Mouse (Mus musculus) liver, embryonic 16.5 days (tissue): ENCODE measurements around the gene Evi5l. TPM values are rescaled to one million over a fixed set of nuclear protein-coding genes. Genes with fewer than 3 reads are reported as not detected.
A peak's percentile ranks its signal among the peaks of the same experiment; 100 is the strongest.

ENCODE experiments used
- ATAC-seq: fragments of 200-750 bp; cut with Nextera tagmentation; 2 replicates; pipeline ENCODE4 v1.8.0; 2017; ENCODE audit warnings: low read depth, mild to moderate bottlenecking, moderate number of reproducible peaks, moderate library complexity
- H3K27ac ChIP-seq: fragments of 300-500 bp; sonication (generic); 2 replicates; pipeline ENCODE4 v1.5.1; 2014; ENCODE audit warnings: mild to moderate bottlenecking, low read length
- H3K27me3 ChIP-seq: fragments of 300-500 bp; sonication (generic); 2 replicates; pipeline ENCODE4 v1.6.1; 2014; ENCODE audit warnings: low read depth, low read length, mixed read lengths; ENCODE audit not compliant: control insufficient read depth, insufficient read depth
- H3K36me3 ChIP-seq: fragments of 300-500 bp; sonication (generic); 2 replicates; pipeline ENCODE4 v1.6.1; 2014; ENCODE audit warnings: mild to moderate bottlenecking; ENCODE audit not compliant: control insufficient read depth, insufficient read depth
- H3K4me1 ChIP-seq: fragments of 300-500 bp; sonication (generic); 2 replicates; pipeline ENCODE4 v1.6.1; 2014; ENCODE audit warnings: low read depth, low read length, mixed read lengths; ENCODE audit not compliant: control insufficient read depth
- H3K4me2 ChIP-seq: fragments of 300-500 bp; sonication (generic); 2 replicates; pipeline ENCODE4 v1.6.1; 2014; ENCODE audit warnings: low read depth, low read length, mixed read lengths
- H3K4me3 ChIP-seq: fragments of 300-500 bp; sonication (generic); 2 replicates; pipeline ENCODE4 v1.5.1; 2014; ENCODE audit warnings: low read depth, mild to moderate bottlenecking, low read length
- H3K9ac ChIP-seq: fragments of 300-500 bp; sonication (generic); 2 replicates; pipeline ENCODE4 v1.6.1; 2014; ENCODE audit warnings: low read depth, low read length
- H3K9me3 ChIP-seq: fragments of 300-500 bp; sonication (generic); replicated peaks from 2 replicates; pipeline ENCODE4 v1.6.1; 2016; ENCODE audit warnings: low read length; ENCODE audit not compliant: control insufficient read depth
- WGBS: fragments of 180-500 bp; shearing (Covaris S2); extraction: QIAGEN DNeasy Blood & Tissue Kit; methylation state at CpG from one replicate; pipeline ENCODE4 v1.1.7; 2014; ENCODE audit not compliant: insufficient replicate concordance; 5-methylcytosine and 5-hydroxymethylcytosine counted together
- polyA plus RNA-seq: library from polyadenylated mRNA; unstranded; fragments of >200 nt; fragmentation: Nextera tagmentation; extraction: Ambion mirVana; gene quantifications from 2 replicates; pipeline ENCODE4 v1.2.1, GENCODE M21; 2015

Evi5l gene
- polyA plus RNA-seq, 1 experiment from 2014 or later, result 6.0 TPM

DNA sequence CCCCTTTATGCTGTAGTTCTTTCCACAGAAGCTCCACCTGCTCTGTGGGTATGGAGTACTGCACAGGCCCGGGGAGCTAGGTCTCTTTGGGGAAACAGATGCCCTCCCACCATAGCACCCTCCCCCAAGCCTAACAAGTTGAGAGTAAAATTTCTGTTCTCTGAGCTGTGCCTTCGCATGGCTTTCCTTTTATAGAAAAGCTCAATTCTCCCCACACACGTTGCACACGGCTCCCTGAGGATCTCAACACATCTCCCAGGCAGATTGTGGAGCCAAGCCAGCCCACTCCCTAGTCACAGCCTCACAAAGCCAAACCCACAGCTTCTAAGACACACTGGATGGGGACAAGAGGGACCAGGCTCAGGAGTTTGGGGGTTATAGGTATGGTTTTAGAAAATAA, 90.5 kb downstream of the Evi5l start:
- H3K4me2 ChIP-seq, result no peak overlapping the region
- peaks cover 3% of the 10 kb centered on the region for H3K36me3 ChIP-seq
- H3K4me1 ChIP-seq, result peaks cover 29% of the 10 kb centered on the region
- H3K9me3 ChIP-seq, result no peaks in the 10 kb centered on the region
- H3K4me3 ChIP-seq, result no peak overlapping the region
- WGBS, result 66% methylated on average over 4 of the region's 4 CpGs
- no peak overlapping the region for H3K9ac ChIP-seq
- no peak for ATAC-seq
- H3K27me3 ChIP-seq, result no peaks in the 10 kb centered on the region
- H3K27ac ChIP-seq, result no peak overlapping the region

DNA sequence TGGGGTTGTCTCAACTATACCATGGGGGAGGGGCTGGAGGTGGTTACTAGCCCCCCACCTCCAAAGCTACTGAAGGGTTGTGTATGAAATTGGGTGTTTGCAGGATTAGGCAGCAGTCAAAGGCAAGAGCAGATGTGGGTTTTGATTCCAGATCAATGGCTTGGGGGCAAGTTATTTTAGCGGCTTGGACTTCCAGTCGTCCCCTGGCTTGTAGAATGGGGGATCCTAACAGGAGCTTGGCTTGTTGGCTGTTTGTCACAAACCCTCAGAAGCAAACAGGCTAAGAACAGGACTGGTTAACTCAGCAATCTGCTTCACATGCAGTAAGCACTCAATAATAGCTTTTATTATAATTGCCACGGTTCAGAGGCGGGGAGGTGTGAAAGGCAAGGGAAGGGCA, 91.0 kb downstream of the Evi5l start:
- Histone ChIP-seq H3K36me3 (peaks cover 5% of the 10 kb centered on the region), H3K9me3 (no peaks in the 10 kb centered on the region), H3K27me3 (no peaks in the 10 kb centered on the region), H3K4me1 (peaks cover 26% of the 10 kb centered on the region), H3K9ac (no peak overlapping the region), H3K4me2 (no peak overlapping the region), H3K27ac (no peak overlapping the region), H3K4me3 (no peak overlapping the region)
- no peak for ATAC-seq
- 86% methylated on average over 4 of the region's 4 CpGs for WGBS

DNA sequence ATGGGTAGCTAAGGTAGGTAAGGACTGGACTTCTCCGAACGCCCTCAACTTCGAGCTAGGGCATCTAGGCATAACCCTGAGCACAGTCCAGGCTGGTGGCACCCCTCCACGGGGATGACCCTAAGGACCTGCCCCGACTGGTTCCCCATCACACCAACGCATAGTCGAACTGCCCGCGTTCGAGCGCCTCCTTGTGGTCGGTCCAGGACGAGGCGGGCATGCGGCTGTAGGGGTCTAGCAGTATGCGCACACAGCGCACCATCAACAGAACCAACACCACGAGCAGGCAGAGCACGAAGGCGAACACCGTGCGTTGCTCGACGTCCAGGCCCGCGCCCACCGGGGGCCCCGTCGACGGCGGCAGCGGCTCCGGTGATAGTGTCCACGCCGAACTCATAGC, 91.9 kb downstream of the Evi5l start:
- H3K4me2 ChIP-seq, result peak overlapping the region; percentile 100
- peaks cover 5% of the 10 kb centered on the region for H3K36me3 ChIP-seq
- H3K4me1 ChIP-seq, result peaks cover 22% of the 10 kb centered on the region
- H3K27ac ChIP-seq, result no peak overlapping the region
- peak overlapping the region; percentile 67 for H3K4me3 ChIP-seq
- ATAC-seq, result peak; percentile 37
- peak overlapping the region; percentile 60 for H3K9ac ChIP-seq
- 2% methylated on average over 35 of the region's 35 CpGs for WGBS
- no peaks in the 10 kb centered on the region for H3K27me3 ChIP-seq
- no peaks in the 10 kb centered on the region for H3K9me3 ChIP-seq

DNA sequence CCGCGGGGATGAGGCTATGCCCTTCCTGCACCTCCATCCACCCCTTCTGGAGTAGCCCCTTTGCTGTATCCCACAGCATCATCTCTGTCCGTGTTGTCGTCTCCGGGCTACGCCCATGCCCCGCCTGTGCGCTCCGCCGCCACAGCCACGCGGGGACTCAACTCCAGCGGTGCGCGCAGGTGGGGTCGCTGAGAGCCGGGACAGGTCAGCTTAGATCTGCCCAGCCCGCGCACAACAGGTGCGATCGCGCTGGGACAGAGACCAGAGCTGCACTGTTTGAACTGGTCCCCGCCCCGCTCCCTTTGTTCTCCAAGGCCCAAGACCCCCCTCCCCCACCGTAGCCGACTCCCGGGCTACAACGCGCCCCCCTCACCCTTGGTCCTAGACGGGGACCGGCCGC, 92.3 kb downstream of the Evi5l start:
- H3K27ac ChIP-seq, result no peak overlapping the region
- H3K9me3 ChIP-seq, result no peaks in the 10 kb centered on the region
- peaks cover 20% of the 10 kb centered on the region for H3K4me1 ChIP-seq
- H3K4me3 ChIP-seq, result peak overlapping the region; percentile 67
- ATAC-seq, result peak; percentile 42
- WGBS, result under 1% methylated on average over 32 of the region's 32 CpGs
- peak overlapping the region; percentile 100 for H3K4me2 ChIP-seq
- peak overlapping the region; percentile 60 for H3K9ac ChIP-seq
- H3K27me3 ChIP-seq, result no peaks in the 10 kb centered on the region
- H3K36me3 ChIP-seq, result peaks cover 5% of the 10 kb centered on the region

DNA sequence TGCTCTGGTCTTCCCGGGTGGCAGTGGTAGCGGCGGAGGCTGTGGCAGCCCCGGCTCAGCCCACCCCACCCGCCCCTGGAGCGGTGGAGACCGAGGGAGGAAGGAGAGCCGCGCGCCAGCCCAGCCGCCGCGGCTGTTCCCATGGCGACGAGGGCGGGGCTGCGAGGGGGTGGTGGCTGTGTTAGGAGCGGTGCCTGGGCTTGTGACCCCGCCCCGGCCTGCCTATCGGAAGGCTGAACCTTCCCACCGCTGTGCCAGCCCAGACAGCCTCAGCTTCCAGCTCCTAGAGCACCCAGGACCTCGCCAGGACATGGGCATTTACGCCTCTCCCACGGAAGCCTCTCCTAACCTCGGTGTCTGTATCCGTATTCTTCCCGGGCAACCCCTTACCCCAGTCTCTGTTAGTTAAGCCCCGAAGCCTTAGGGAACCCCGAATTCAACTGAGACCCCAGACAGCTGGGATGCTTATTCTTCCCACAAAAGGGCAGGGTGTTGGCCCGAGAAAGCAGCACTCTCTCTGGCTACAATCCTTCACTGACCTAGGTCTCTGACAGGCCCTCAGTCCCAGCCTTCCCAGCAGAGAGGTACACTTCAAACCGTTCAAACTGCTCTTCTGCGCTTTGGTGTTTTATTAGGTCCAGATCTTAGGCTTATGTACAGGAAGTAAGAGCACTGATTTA, 92.9 kb downstream of the Evi5l start, which contains the start of gene Ctxn1:
Ctxn1 (minus strand) TSS at position 150 of the 680 bp plus-strand sequence.
- peak; percentile 96 for ATAC-seq
- H3K4me2 ChIP-seq, result peak within 1 kb of the TSS; percentile 100
- WGBS, result 10% methylated on average over 33 of the region's 33 CpGs
- peak within 1 kb of the TSS; percentile 67 for H3K4me3 ChIP-seq
- H3K36me3 ChIP-seq, result peaks cover 5% of the 10 kb centered on the region
- H3K9me3 ChIP-seq, result no peaks in the 10 kb centered on the region
- peak within 1 kb of the TSS; percentile 50; the same call in 1 of the 2 replicates for H3K27ac ChIP-seq
- H3K27me3 ChIP-seq, result no peaks in the 10 kb centered on the region
- peak within 1 kb of the TSS; percentile 60 for H3K9ac ChIP-seq
- H3K4me1 ChIP-seq, result peaks cover 15% of the 10 kb centered on the region

DNA sequence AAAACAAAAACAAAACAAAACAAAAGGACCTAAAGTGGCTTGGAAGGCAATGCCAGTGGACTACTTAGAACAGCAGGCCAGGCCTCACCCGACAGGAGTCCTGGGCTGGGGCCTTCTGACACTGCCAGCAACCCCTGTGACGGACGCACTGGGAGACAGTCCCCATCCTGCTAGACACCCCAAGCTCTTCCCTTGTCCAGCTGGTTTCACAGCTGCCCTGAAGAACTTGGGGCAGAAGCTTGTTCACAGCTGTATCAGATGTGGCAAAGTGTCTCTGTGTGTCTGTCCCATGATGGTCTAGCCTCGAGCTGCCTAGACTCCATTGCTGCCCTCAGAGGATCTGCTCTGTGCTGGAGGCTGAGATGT, 93.4 kb downstream of the Evi5l start:
- Histone ChIP-seq H3K27ac (no peak overlapping the region), H3K27me3 (no peaks in the 10 kb centered on the region), H3K36me3 (peaks cover 5% of the 10 kb centered on the region), H3K9ac (no peak overlapping the region), H3K4me3 (no peak overlapping the region), H3K4me2 (peak overlapping the region; percentile 100), H3K9me3 (no peaks in the 10 kb centered on the region), H3K4me1 (peaks cover 15% of the 10 kb centered on the region)
- 88% methylated on average over 4 of the region's 4 CpGs for WGBS
- no peak for ATAC-seq

Other genes starting within 250 kb of the Evi5l start
- gene Cd209b, start 239.7 kb upstream of the Evi5l start, polyA plus RNA-seq, result 0.06 TPM in 1 of 2 replicates, not detected in the other
- gene Cd209c, start 211.8 kb upstream of the Evi5l start, polyA plus RNA-seq, result 0.06 TPM in 1 of 2 replicates, not detected in the other
- 2.5 and 3.3 TPM in 2 replicates for gene Cd209f, start 60.7 kb upstream of the Evi5l start, polyA plus RNA-seq
- gene Cd209g, start 32.5 kb upstream of the Evi5l start, polyA plus RNA-seq, result 0.12 and 0.21 TPM in 2 replicates
- gene Prr36, start 50.9 kb downstream of the Evi5l start, polyA plus RNA-seq, result 0.32 and 0.47 TPM in 2 replicates
- gene Lrrc8e, start 60.3 kb downstream of the Evi5l start, polyA plus RNA-seq, result 0.30 and 0.38 TPM in 2 replicates
- 8.6 and 9.5 TPM in 2 replicates for gene Map2k7, start 72.2 kb downstream of the Evi5l start, polyA plus RNA-seq
- gene Gm49320, start 72.3 kb downstream of the Evi5l start, polyA plus RNA-seq, result not detected in 2 replicates
- gene Tgfbr3l, start 81.6 kb downstream of the Evi5l start, polyA plus RNA-seq, result 0.82 and 1.1 TPM in 2 replicates
- gene Snapc2, start 86.5 kb downstream of the Evi5l start, polyA plus RNA-seq, result 14.0 and 14.1 TPM in 2 replicates
- gene Ctxn1, start 92.7 kb downstream of the Evi5l start, polyA plus RNA-seq, result 1.3 and 1.5 TPM in 2 replicates
- gene Timm44, start 109.3 kb downstream of the Evi5l start, polyA plus RNA-seq, result 28.3 and 30.0 TPM in 2 replicates
- gene Ccl25, start 158.6 kb downstream of the Evi5l start, polyA plus RNA-seq, result 5.3 and 6.5 TPM in 2 replicates
- 80.1 and 85.0 TPM in 2 replicates for gene Elavl1, start 158.8 kb downstream of the Evi5l start, polyA plus RNA-seq